In the genomic region with DNA sequence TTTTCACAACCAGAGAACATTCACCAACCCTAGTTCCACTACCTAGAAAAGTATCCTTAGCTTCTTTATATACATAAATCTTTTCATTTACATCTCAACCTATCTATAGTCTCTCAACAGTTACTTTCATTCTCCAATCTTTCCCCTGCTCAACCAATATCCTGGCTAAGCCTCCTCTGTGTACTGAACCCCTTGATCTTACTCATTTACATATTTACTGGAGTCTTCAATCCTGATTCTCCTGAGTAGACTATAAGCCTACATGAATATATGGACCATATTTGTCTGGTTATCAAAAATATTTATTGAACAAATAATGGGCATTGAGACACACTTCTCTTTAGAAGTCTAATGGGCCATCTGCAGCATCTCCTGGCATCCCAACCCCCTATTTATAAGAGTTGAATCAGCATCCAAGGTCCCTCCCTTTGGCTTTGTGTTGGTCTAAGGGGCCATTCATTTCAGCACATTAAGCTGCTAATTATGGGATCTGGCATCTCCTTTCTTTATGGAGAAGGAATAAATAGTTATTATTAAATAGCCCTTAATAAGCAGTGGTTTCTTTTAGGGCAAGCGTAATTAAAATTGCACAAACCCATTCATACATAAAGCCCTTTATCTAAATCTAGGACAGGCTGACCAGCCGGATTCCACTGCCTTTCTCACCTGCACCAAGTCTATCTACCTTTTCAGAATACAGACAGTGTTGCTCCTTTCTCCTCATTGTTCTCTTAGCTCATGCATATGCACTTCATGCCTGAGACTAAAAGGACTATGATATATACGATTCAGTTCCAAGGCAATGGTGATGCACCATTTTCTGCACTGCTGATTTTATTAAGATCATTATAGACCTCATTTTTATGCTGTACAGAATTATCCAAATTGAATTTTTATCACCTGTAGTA, we compare ENCODE assay signal across 14 mouse cellular contexts.
"Had no signal": no experiment of that assay in that cellular context is flagged by ENCODE, and none has a peak within 500 bp of the region (broad histone marks: within the 10 kb centered on the region; RNA-seq: fewer than 3 reads in every experiment).

No protein-coding gene starts in this region.

- DNase-seq: kidney, postnatal 14 days; lung, embryonic 14.5 days; lung, postnatal 10 days; lung, postnatal 4 days; right cerebral cortex, adult 18-20 months; right cerebral cortex, postnatal 25 days; thymus, postnatal 36 days had no signal

- H3K9me3 ChIP-seq: kidney, embryonic 15.5 days; limb, embryonic 10.5 days; liver, embryonic 15.5 days; neural tube, embryonic 13.5 days had no signal

- H3K9ac ChIP-seq: kidney, embryonic 15.5 days; liver, embryonic 15.5 days; lung, embryonic 14.5 days; neural tube, embryonic 13.5 days had no signal

- ATAC-seq: midbrain, embryonic 16.5 days had no signal

- H3K27ac ChIP-seq: kidney, embryonic 15.5 days; limb, embryonic 10.5 days; liver, embryonic 15.5 days; neural tube, embryonic 13.5 days had no signal

- H3K36me3 ChIP-seq: kidney, embryonic 15.5 days; limb, embryonic 10.5 days; liver, embryonic 15.5 days; neural tube, embryonic 13.5 days had no signal

- H3K27me3 ChIP-seq: kidney, embryonic 15.5 days; liver, embryonic 15.5 days; neural tube, embryonic 13.5 days had no signal

- H3K4me2 ChIP-seq: kidney, embryonic 15.5 days; liver, embryonic 11.5 days; liver, embryonic 15.5 days; lung, embryonic 14.5 days; midbrain, embryonic 11.5 days; neural tube, embryonic 13.5 days had no signal

- H3K4me3 ChIP-seq: kidney, embryonic 15.5 days; limb, embryonic 10.5 days; liver, embryonic 15.5 days; neural tube, embryonic 13.5 days had no signal

- H3K4me1 ChIP-seq: kidney, embryonic 15.5 days; limb, embryonic 10.5 days; liver, embryonic 15.5 days; neural tube, embryonic 13.5 days had no signal
